Mouse (Mus musculus): ENCODE results near the gene Slc23a2. TPM values are rescaled to one million over a fixed set of nuclear protein-coding genes. Genes with fewer than 3 reads are reported as not detected.

Gene Slc23a2
- polyA plus RNA-seq, 1 experiment from 2014 or later: 7.9 TPM

- Histone ChIP-seq H3K4me3 (ENCODE audit: low read depth, low read length) (no peak overlapping the region), H3K36me3 (ENCODE audit: control insufficient read depth, insufficient read depth, low read length) (no peaks in the 10 kb centered on the region)
- WGBS: 91% methylated on average over 11 of the region's 11 CpGs
Measured at GRCm38 (mm10) chr2:132061884-132062283, 83.0 kb downstream of the Slc23a2 start.

GRCm38 (mm10) chr2:132059919-132060318 lies 85.0 kb downstream of the Slc23a2 start:
- no peaks in the 10 kb centered on the region for H3K27me3 ChIP-seq (replicated peaks; ENCODE audit: control insufficient read depth, insufficient read depth, low read length)
- 89% methylated on average over 8 of the region's 8 CpGs for WGBS
- H3K27ac ChIP-seq (ENCODE audit: low read depth, low read length): no peak overlapping the region
- no peaks in the 10 kb centered on the region for H3K9me3 ChIP-seq (ENCODE audit: control insufficient read depth, low read length)
- DNase-seq (ENCODE audit: low spot score) (no peak), ATAC-seq (replicated peaks; ENCODE audit: low FRiP score) (no peak)
- H3K4me2 ChIP-seq: no peak overlapping the region
- H3K4me3 ChIP-seq (ENCODE audit: low read depth, low read length): no peak overlapping the region
- H3K9ac ChIP-seq (ENCODE audit: low read depth, low read length): no peak overlapping the region
- no peaks in the 10 kb centered on the region for H3K4me1 ChIP-seq (replicated peaks; ENCODE audit: control insufficient read depth, insufficient read depth, low read length)
- H3K36me3 ChIP-seq (ENCODE audit: control insufficient read depth, insufficient read depth, low read length): no peaks in the 10 kb centered on the region

More at GRCm38 (mm10) chr2:132061884-132062283, 83.0 kb downstream of the Slc23a2 start:
- H3K27ac ChIP-seq (ENCODE audit: low read depth, low read length): no peak overlapping the region
- no peaks in the 10 kb centered on the region for H3K9me3 ChIP-seq (ENCODE audit: control insufficient read depth, low read length)
- no peaks in the 10 kb centered on the region for H3K27me3 ChIP-seq (replicated peaks; ENCODE audit: control insufficient read depth, insufficient read depth, low read length)
- no peak for DNase-seq (ENCODE audit: low spot score)
- no peak overlapping the region for H3K9ac ChIP-seq (ENCODE audit: low read depth, low read length)
- no peaks in the 10 kb centered on the region for H3K4me1 ChIP-seq (replicated peaks; ENCODE audit: control insufficient read depth, insufficient read depth, low read length)
- no peak overlapping the region for H3K4me2 ChIP-seq
- ATAC-seq (replicated peaks; ENCODE audit: low FRiP score): no peak

GRCm38 (mm10) chr2:132055349-132055753 lies 89.6 kb downstream of the Slc23a2 start:
- no peaks in the 10 kb centered on the region for H3K36me3 ChIP-seq (ENCODE audit: control insufficient read depth, insufficient read depth, low read length)
- H3K27me3 ChIP-seq (replicated peaks; ENCODE audit: control insufficient read depth, insufficient read depth, low read length): no peaks in the 10 kb centered on the region
- no peak overlapping the region for H3K9ac ChIP-seq (ENCODE audit: low read depth, low read length)
- no peak for DNase-seq (ENCODE audit: low spot score)
- no peak overlapping the region for H3K27ac ChIP-seq (ENCODE audit: low read depth, low read length)
- H3K9me3 ChIP-seq (ENCODE audit: control insufficient read depth, low read length): no peaks in the 10 kb centered on the region
- 71% methylated on average over 8 of the region's 8 CpGs for WGBS
- no peak for ATAC-seq (replicated peaks; ENCODE audit: low FRiP score)
- H3K4me3 ChIP-seq (ENCODE audit: low read depth, low read length): no peak overlapping the region
- H3K4me1 ChIP-seq (replicated peaks; ENCODE audit: control insufficient read depth, insufficient read depth, low read length): no peaks in the 10 kb centered on the region
- no peak overlapping the region for H3K4me2 ChIP-seq

GRCm38 (mm10) chr2:132053824-132054223 lies 91.1 kb downstream of the Slc23a2 start:
- DNase-seq (ENCODE audit: low spot score) (no peak), ATAC-seq (replicated peaks; ENCODE audit: low FRiP score) (no peak)
- Histone ChIP-seq H3K9ac (ENCODE audit: low read depth, low read length) (no peak overlapping the region), H3K4me2 (no peak overlapping the region), H3K4me3 (ENCODE audit: low read depth, low read length) (no peak overlapping the region), H3K9me3 (ENCODE audit: control insufficient read depth, low read length) (no peaks in the 10 kb centered on the region), H3K27ac (ENCODE audit: low read depth, low read length) (no peak overlapping the region), H3K27me3 (replicated peaks; ENCODE audit: control insufficient read depth, insufficient read depth, low read length) (no peaks in the 10 kb centered on the region), H3K36me3 (ENCODE audit: control insufficient read depth, insufficient read depth, low read length) (no peaks in the 10 kb centered on the region), H3K4me1 (replicated peaks; ENCODE audit: control insufficient read depth, insufficient read depth, low read length) (0 out of 2 replicates have a peak, but pooled peaks cover 4% of the 10 kb centered on the region)
- 69% methylated on average over 4 of the region's 4 CpGs for WGBS

DNA sequence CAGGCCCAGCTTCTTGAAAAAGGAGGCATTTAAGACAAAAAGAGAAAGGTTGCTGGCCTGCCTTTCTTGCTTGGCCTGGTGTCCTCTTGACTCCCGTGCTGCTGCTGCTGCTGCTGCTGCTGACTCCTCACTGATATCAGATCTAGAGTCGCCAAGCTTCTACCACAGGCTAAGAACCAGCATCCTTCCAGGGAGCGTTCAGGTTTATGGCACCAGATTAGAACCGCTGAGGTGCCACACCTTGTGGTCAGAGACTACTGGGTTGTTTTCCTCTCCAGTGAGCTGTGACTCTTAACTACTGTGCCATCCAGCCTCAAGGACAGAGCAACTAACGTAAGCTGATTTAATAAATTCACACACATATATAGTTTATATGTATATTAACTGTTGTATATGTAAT lies 93.1 kb downstream of the Slc23a2 start:
- peak; percentile 76 for ATAC-seq (replicated peaks; ENCODE audit: low FRiP score)

DNA sequence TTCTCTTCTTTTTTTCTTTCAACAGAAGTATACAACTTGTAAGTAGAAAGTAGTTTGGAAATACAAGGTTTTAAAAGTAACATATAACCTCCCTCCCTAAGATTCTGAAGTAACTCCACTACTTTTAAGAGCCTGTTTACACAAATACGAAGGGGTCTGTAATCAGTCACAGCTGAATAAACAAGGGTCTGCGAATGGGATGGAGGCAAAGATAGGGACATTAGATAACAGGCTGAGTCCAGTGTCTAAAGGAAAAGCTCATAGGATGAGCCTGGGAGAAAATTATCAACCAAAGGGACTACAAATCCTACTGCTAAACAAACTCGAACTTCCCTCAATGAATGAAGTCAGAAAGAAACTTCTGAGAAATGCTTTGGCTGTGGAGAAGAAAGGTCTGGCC lies 95.0 kb downstream of the Slc23a2 start:
- no peak overlapping the region for H3K4me2 ChIP-seq
- H3K36me3 ChIP-seq (ENCODE audit: control insufficient read depth, insufficient read depth, low read length): no peaks in the 10 kb centered on the region
- 0 out of 2 replicates have a peak, but pooled peaks cover 4% of the 10 kb centered on the region for H3K4me1 ChIP-seq (replicated peaks; ENCODE audit: control insufficient read depth, insufficient read depth, low read length)
- 36% methylated on average over 3 of the region's 3 CpGs for WGBS
- H3K9ac ChIP-seq (ENCODE audit: low read depth, low read length): no peak overlapping the region
- no peaks in the 10 kb centered on the region for H3K27me3 ChIP-seq (replicated peaks; ENCODE audit: control insufficient read depth, insufficient read depth, low read length)
- no peaks in the 10 kb centered on the region for H3K9me3 ChIP-seq (ENCODE audit: control insufficient read depth, low read length)
- H3K4me3 ChIP-seq (ENCODE audit: low read depth, low read length): no peak overlapping the region
- DNase-seq (ENCODE audit: low spot score): no peak
- no peak overlapping the region for H3K27ac ChIP-seq (ENCODE audit: low read depth, low read length)
- no peak for ATAC-seq (replicated peaks; ENCODE audit: low FRiP score)

More for the DNA sequence above, 93.1 kb downstream of the Slc23a2 start:
- 0 out of 2 replicates have a peak, but pooled peaks cover 4% of the 10 kb centered on the region for H3K4me1 ChIP-seq (replicated peaks; ENCODE audit: control insufficient read depth, insufficient read depth, low read length)
- 44% methylated on average over 5 of the region's 5 CpGs for WGBS
- H3K27ac ChIP-seq (ENCODE audit: low read depth, low read length): no peak overlapping the region
- no peak overlapping the region for H3K9ac ChIP-seq (ENCODE audit: low read depth, low read length)
- H3K4me3 ChIP-seq (ENCODE audit: low read depth, low read length): no peak overlapping the region
- no peaks in the 10 kb centered on the region for H3K27me3 ChIP-seq (replicated peaks; ENCODE audit: control insufficient read depth, insufficient read depth, low read length)
- no peak for DNase-seq (ENCODE audit: low spot score)
- H3K4me2 ChIP-seq: no peak overlapping the region
- H3K36me3 ChIP-seq (ENCODE audit: control insufficient read depth, insufficient read depth, low read length): no peaks in the 10 kb centered on the region
- H3K9me3 ChIP-seq (ENCODE audit: control insufficient read depth, low read length): no peaks in the 10 kb centered on the region

DNA sequence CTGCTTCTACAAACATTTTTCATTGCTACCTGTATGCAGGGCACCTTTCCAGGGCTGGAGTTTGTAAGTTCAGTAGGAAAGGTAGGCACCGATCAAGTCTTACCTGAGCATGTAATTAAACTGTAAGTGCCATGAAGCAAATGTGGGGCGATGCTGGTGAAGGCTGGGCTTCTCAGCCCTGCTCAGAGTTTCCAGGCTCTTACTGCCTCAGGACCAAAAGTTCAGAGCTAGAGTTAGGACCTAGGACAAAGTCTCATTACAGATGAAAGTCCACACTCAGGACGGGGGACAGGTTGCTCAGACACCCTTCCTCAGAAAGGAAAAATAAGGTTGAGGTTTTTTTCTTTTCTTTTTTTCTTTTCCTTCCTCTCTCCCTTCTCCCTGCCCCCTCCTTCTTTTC lies 95.4 kb downstream of the Slc23a2 start:
- WGBS: 73% methylated on average over 3 of the region's 3 CpGs
- no peak for ATAC-seq (replicated peaks; ENCODE audit: low FRiP score)
- Histone ChIP-seq H3K9ac (ENCODE audit: low read depth, low read length) (no peak overlapping the region), H3K27me3 (replicated peaks; ENCODE audit: control insufficient read depth, insufficient read depth, low read length) (no peaks in the 10 kb centered on the region), H3K36me3 (ENCODE audit: control insufficient read depth, insufficient read depth, low read length) (no peaks in the 10 kb centered on the region), H3K4me3 (ENCODE audit: low read depth, low read length) (no peak overlapping the region), H3K4me1 (replicated peaks; ENCODE audit: control insufficient read depth, insufficient read depth, low read length) (0 out of 2 replicates have a peak, but pooled peaks cover 4% of the 10 kb centered on the region), H3K9me3 (ENCODE audit: control insufficient read depth, low read length) (no peaks in the 10 kb centered on the region), H3K4me2 (no peak overlapping the region), H3K27ac (ENCODE audit: low read depth, low read length) (no peak overlapping the region)
- no peak for DNase-seq (ENCODE audit: low spot score)

DNA sequence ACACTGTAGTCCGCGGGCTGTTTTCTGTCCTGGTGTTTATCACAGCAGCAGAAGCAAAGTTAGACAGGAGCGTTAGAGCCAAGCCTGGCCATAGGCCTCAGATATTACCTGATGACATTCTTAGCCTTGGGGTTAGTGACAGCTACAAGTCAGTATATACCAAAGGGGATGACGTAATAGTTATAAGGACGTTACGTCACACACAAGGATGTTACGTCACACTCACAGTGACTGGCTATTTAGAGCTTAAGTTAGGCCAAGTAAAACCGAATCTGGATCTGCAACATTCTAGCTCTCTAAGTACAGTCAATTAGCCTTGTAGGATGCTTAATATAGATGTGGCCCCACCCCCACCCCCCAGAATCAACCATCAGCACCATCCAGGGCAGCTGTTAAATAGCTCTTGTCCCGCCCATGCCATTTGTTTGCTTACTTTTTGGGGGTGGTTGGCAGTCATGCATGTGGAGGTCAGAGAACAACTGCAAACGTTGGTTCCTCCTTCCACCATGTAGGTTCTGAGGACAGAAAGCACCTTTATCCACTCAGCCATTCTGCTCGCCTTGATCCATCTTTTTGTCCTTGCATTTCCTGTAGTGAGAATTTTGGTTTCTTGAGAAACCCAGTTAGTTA lies 96.7 kb downstream of the Slc23a2 start:
- ATAC-seq (replicated peaks; ENCODE audit: low FRiP score): no peak
- 76% methylated on average over 11 of the region's 11 CpGs for WGBS

GRCm38 (mm10) chr2:132047364-132047763 lies 97.5 kb downstream of the Slc23a2 start:
- 0 out of 2 replicates have a peak, but pooled peaks cover 4% of the 10 kb centered on the region for H3K4me1 ChIP-seq (replicated peaks; ENCODE audit: control insufficient read depth, insufficient read depth, low read length)
- 74% methylated on average over 4 of the region's 4 CpGs for WGBS
- no peak for DNase-seq (ENCODE audit: low spot score)
- H3K36me3 ChIP-seq (ENCODE audit: control insufficient read depth, insufficient read depth, low read length): no peaks in the 10 kb centered on the region
- no peak overlapping the region for H3K27ac ChIP-seq (ENCODE audit: low read depth, low read length)
- no peak for ATAC-seq (replicated peaks; ENCODE audit: low FRiP score)
- H3K9ac ChIP-seq (ENCODE audit: low read depth, low read length): no peak overlapping the region
- H3K9me3 ChIP-seq (ENCODE audit: control insufficient read depth, low read length): no peaks in the 10 kb centered on the region
- H3K4me3 ChIP-seq (ENCODE audit: low read depth, low read length): no peak overlapping the region
- H3K27me3 ChIP-seq (replicated peaks; ENCODE audit: control insufficient read depth, insufficient read depth, low read length): no peaks in the 10 kb centered on the region
- no peak overlapping the region for H3K4me2 ChIP-seq

More for the DNA sequence above, 96.7 kb downstream of the Slc23a2 start:
- no peak overlapping the region for H3K4me3 ChIP-seq (ENCODE audit: low read depth, low read length)
- H3K4me2 ChIP-seq: no peak overlapping the region
- H3K36me3 ChIP-seq (ENCODE audit: control insufficient read depth, insufficient read depth, low read length): no peaks in the 10 kb centered on the region
- no peaks in the 10 kb centered on the region for H3K27me3 ChIP-seq (replicated peaks; ENCODE audit: control insufficient read depth, insufficient read depth, low read length)
- DNase-seq (ENCODE audit: low spot score): no peak
- H3K4me1 ChIP-seq (replicated peaks; ENCODE audit: control insufficient read depth, insufficient read depth, low read length): 0 out of 2 replicates have a peak, but pooled peaks cover 4% of the 10 kb centered on the region
- no peaks in the 10 kb centered on the region for H3K9me3 ChIP-seq (ENCODE audit: control insufficient read depth, low read length)
- H3K9ac ChIP-seq (ENCODE audit: low read depth, low read length): no peak overlapping the region
- H3K27ac ChIP-seq (ENCODE audit: low read depth, low read length): no peak overlapping the region
